Mouse (Mus musculus): ENCODE measurements around the gene Ptch1.
A peak's percentile ranks its signal among the peaks of the same experiment; 100 is the strongest.

Gene Ptch1

DNA sequence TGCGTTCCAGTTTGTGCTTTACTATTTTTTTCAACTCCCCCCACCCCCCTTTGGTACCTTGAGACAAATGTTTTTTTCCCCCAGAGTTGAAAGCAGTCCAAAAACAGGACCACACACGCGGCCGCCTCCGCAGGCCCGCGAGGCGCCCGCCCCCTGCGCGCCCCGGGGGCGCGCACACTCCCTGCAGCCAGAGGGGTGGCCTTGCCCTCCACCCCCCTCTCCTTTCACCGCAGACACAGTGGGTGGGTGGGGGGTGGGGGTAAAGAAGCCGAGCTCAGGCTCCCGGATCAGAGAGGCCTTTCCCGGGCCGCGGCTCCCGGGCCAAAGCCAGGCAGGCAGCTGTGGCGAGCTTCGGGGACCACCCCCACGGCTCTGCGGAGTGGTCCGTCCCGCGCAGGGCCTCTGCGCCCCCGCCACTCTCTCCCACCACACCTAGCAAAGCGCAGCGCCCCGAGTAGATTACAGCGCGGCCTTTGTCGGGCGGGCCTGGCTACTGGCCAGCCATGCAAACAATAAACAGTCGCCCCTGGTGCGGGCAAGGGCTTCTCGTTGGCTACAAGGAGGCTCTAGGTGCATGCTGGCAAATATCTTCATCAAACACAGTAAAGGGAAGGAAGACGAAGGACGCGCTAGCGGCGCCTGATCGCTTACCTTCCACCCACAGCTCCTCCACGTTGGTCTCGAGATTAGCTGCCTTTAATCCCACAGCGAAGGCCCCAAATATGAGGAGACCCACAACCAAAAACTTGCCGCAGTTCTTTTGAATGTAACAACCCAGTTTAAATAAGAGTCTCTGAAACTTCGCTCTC lies 10.2 kb downstream of the Ptch1 start:
- DNase-seq: peak; percentile 88

- peak; percentile 58 for DNase-seq
These were observed 11.0 kb downstream of the Ptch1 start for GRCm38 (mm10) chr13:63562141-63562971.

GRCm38 (mm10) chr13:63558297-63558890 lies 15.0 kb downstream of the Ptch1 start:
- no peak for DNase-seq

GRCm38 (mm10) chr13:63556431-63556830 lies 17.0 kb downstream of the Ptch1 start:
- DNase-seq: no peak

- no peak for DNase-seq
These were observed 17.5 kb downstream of the Ptch1 start for GRCm38 (mm10) chr13:63555885-63556284.

- no peak for DNase-seq
These were observed 18.8 kb downstream of the Ptch1 start for GRCm38 (mm10) chr13:63554569-63554968.

- no peak for DNase-seq
These were observed 20.0 kb downstream of the Ptch1 start for GRCm38 (mm10) chr13:63553436-63553835.

DNA sequence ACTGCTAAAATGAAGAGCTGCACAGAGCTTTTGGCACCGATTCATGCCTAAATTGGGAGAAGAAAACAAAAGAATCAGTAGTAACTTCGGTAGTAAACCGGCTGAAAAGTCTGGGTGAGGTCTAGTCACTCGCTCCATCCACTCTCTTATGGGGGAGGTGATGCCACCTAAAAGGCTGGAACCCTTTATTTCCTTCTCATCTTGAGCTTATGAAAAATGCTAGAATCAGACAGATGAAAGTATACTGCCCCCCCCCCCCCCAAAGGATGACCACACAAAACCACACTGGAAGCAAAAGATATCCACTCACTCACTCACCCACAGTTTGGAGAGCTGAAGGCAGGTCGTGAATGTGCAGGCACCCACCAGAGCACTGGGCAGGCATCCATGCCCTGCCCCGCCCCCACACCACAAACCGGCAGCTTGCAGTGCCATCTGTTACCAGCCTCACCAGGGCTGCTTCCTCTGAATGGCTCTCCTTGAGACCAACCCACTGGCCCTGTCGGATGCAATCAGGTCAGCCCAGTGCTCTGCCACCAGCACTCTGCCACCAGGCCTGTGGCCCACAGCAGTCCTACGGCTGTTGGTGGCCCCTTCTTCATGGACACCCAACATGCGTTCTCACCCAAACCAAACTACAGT lies 21.0 kb downstream of the Ptch1 start:
- DNase-seq: peak; percentile 61

DNA sequence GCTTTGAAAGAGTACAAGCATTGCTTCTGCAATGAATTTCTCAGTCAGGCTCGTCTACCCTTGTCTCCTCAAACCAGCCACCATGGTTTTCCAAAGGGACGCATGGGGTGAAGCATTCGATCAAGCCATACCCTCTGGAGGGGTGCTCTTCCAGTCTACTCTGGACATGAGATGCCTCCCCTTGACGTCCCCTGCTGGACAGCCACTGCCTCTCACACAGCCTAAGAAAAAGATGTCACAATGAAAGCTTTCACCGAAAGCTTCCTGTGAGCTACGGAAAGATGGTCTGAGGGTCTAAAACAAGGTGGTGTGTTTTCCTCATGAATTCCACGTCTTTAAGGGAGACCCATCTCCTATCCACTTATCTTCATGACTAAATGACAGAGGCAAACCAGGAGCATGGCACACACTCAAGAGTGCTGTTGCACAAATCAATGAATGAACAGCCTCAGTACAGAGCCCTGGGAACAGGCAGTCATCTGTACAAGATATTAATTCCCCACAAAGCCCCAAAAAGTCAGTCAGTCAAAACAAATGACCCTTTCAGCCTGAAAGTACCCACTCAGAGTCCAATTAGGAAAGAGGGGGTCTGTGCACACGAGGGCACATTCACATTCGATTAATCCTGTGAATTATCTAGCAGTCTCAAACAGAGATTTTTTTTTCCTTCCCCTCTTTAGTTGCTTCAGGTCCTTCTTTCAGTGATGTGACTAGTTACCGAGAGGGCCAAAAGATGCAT lies 21.7 kb downstream of the Ptch1 start:
- no peak for DNase-seq

- no peak for DNase-seq
These were observed 23.0 kb downstream of the Ptch1 start for GRCm38 (mm10) chr13:63550367-63550766.

- DNase-seq: no peak
These were observed 24.2 kb downstream of the Ptch1 start for GRCm38 (mm10) chr13:63549210-63549609.

- DNase-seq: no peak
These were observed 24.8 kb downstream of the Ptch1 start for GRCm38 (mm10) chr13:63548571-63548970.

DNA sequence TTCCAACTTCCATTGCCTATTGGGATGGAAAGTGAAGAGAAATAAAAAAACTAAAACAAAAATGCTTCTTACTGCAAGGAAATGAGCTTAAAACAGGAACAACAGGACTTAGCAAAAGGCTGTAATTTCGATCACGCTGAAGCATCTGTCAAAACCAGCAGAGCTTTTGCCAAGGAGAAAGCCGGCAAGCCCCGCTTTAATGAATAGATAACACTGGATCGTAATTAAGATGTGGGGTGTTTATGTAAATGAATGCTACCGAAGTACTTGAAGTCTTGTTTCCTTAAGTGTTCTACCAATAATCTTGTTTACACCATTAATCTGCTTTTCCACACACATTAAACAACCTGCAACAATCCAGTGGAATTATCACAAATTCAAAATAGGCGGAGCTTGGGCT lies 28.1 kb downstream of the Ptch1 start:
- no peak for DNase-seq

- DNase-seq: no peak
These were observed 28.5 kb downstream of the Ptch1 start for GRCm38 (mm10) chr13:63544967-63545253.

GRCm38 (mm10) chr13:63544119-63544966 lies 29.1 kb downstream of the Ptch1 start:
- DNase-seq: no peak

GRCm38 (mm10) chr13:63543459-63543858 lies 29.9 kb downstream of the Ptch1 start:
- DNase-seq: no peak

- DNase-seq: no peak
These were observed 30.5 kb downstream of the Ptch1 start for GRCm38 (mm10) chr13:63542796-63543384.

GRCm38 (mm10) chr13:63541510-63541909 lies 31.9 kb downstream of the Ptch1 start:
- DNase-seq: no peak

DNA sequence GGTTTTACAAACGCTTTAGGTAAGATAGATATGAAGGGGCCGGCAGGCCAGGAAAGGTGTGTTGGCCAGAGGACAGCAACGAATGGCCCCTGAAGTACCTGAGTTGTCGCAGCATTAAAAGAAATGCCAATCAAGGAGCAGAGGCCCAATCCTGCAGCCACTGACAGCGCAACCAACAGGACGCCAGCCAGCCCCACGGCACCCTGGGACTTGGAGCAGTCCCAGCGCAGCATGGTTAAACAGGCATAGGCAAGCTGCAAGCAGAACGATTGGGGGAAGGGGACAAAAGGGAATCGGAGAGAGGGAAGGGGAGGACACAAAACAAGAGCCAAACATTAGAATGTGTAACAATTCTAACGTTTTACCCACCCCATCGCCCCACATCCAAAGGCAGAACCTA lies 32.8 kb downstream of the Ptch1 start:
- DNase-seq: no peak

DNA sequence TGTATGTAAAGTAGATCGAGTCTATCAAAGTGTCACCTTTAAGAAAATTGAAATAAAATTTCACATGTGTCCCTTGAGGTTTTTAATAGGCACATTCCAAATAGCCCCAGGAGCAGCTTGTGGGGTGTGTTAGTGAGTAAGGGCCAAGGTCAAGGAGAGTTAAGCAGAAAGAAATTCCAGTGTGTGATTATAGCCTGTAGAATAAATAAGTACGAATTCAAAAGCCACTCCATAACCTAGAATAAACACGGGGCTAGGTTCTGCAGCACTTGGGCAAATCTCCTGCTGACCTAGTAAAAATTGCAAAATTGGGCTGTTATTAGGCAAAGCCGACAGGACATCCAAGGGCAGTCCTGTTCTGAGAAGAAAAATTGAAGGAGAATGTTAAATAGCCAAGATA lies 38.4 kb downstream of the Ptch1 start:
- no peak for DNase-seq

- no peak for DNase-seq
These were observed 42.5 kb downstream of the Ptch1 start for GRCm38 (mm10) chr13:63530857-63531256.
